Mouse (Mus musculus) liver, adult 2 months (tissue): ENCODE data around the gene Metap1.

Experiments
- CTCF ChIP-seq: fragments of 200-500 bp; IDR thresholded peaks from 2 replicates; pipeline ENCODE4 v1.5.1; 2011; ENCODE audit warnings: low read depth, low read length, control low read depth
- POLR2A ChIP-seq: fragments of 200-500 bp; IDR thresholded peaks from 2 replicates; pipeline ENCODE4 v1.6.1; 2011; ENCODE audit warnings: low read length, control low read depth; ENCODE audit not compliant: insufficient read depth; ENCODE audit errors: extremely low read depth

DNA sequence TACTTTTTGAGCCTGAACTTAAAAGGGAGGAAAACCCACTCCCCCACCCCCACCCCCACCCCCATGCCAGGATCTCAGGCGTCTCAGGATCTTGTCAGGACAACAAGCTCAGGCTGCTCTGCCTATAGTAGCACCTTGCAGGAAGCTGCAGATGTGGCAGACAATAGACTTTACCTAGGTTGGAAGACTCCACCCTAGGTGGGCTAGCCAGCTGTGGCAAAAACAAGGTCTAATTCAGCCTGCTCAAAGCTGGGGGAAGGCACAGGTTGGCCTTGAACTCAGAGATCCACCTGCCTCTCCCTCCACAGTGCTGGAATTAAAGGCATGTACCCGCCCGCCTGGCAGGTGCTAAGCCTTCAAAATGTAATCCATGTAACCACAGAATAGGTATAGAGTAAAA, 50.6 kb downstream of the Metap1 start:
- TF ChIP-seq CTCF (no peak), POLR2A (no peak)
